Mouse (Mus musculus): Measurements from ENCODE around the gene Gm28048.

DNA sequence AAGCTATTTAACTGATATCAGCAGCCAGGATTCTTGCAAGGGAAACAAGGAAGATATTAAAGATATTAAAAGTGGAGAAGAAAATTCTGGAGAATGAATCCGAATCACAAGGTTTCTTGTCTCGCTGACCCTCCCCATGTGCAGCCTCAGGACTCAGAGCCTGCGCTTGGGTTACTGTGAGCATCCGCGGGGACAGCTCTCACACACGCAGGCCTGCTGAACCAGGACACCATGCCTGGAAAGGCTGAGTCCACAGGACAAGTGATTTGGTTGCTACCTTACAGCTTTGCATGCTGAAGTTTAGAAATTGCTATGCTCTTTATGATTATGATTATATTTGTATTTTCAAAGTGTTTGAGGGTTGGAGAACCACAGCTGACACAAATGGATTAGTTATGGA is 47.5 kb upstream of the Gm28048 start:
- no peak for TF ChIP-seq GATA1 (IDR thresholded peaks at IDR 0.05; ENCODE audit: borderline replicate concordance, low read length)
- no peak for TF ChIP-seq FLI1 (IDR thresholded peaks at IDR 0.05; ENCODE audit: low read length)
